Mouse (Mus musculus): ENCODE data around the gene 4931422A03Rik.
"Not testable (repeated sequence)": the region's sequence is repeated elsewhere in the genome, so short reads cannot be mapped to it uniquely, and the experiment has no call there.

4931422A03Rik gene

DNA sequence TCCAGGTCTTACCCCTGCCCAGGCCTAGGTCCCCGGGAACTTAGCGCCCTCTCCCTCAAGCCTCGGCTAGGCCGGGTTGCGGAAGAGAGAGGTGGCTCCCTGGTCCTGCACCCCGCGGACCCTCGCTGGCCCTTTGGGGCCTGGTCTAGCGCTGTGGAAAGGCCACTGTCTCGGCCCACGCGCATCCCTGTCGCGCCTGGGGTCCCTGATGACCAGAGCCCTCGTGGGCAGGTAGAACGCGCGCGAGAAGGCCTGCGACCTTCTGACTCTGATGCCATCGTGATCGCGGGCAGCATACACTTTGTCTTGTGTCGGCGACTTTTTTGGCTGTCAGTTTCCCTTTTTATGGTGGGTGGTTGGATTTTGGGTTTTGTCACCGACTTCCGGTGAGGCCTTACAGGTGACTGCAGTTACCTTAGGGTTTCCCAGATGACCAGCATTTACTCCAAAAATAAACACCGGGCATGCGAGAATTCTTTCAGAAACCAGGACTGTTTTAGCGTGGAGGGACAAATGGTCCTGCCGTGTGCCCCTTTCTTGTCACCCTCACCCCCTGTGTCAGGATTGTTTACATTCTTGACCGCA, at the start of gene 4931422A03Rik:
Gene 4931422A03Rik, minus strand, starts transcription at position 223 of the 585 bp plus-strand sequence.
- peak; percentile 34 for ATAC-seq (ENCODE audit: low TSS enrichment)

DNA sequence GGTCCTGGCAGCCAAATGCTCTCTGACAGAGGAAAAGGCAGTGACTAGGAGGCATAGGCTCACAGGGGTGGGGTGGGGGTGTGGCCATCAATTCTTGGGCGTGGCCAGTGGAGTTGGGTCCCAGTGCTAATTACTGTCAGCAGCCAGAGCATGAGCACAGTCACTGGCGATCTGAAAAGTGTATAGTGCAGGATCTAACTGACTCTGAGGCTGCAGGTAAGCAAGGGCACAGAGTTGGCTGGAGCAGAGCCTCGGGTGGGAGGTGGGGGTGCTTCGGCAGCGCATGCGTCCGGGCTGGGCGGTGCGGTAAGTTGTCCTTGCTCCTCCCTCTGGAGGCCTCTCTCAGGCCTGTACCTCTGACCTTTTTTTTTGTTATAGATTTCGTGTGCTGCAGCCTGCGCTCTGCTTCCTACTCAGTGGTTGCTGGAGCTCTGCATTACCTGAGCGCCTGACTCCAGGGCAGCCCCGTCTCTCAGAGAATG, 41.6 kb upstream of the 4931422A03Rik start, which contains the start of gene Cd59b:
Gene Cd59b, plus strand, starts transcription at position 146 of the 482 bp plus-strand sequence.
- ATAC-seq (ENCODE audit: low TSS enrichment) = peak; percentile 76

DNA sequence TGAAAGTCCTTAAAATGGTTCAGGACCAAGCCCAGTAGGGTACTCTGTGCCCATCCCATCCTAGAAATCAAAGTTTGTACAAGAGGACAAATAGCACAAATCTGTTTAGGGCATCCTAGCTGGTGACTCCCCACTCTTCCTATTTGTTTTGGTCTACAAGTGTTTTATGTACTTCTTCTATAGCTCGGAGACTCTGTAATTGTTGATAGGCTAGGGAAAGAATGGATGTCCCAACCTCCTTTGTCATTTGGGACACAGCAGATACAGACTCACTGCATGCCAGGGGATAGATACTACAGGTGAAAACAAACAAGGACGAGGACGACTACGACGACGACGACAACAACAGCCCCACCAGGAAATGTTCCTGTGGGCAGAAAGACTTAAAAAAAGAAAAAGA, 40.3 kb upstream of the 4931422A03Rik start, which contains the start of gene Gm10799:
Gene Gm10799, minus strand, starts transcription at position 101 of the 400 bp plus-strand sequence.
- ATAC-seq (ENCODE audit: low TSS enrichment) = not testable (repeated sequence)

DNA sequence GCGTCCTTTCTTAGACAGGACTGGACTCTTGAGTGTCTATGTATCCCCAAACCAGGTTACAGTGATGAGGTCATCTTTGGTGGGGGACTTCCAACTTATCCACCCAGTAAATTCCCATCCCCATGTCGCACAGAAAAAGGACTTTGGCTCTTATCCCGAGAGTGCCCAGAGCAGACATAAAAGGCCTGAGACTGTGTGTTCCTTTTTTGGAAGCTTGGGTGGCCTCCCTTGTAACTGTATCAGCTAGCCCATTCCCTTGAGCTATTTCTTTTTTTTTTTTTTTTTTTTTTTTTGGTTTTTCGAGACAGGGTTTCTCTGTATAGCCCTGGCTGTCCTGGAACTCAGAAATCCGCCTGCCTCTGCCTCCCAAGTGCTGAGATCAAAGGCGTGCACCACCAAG, 37.4 kb upstream of the 4931422A03Rik start, which contains the start of gene Gm10912:
Gene Gm10912, plus strand, starts transcription at position 301 of the 400 bp plus-strand sequence.
- ATAC-seq (ENCODE audit: low TSS enrichment) = not testable (repeated sequence)

DNA sequence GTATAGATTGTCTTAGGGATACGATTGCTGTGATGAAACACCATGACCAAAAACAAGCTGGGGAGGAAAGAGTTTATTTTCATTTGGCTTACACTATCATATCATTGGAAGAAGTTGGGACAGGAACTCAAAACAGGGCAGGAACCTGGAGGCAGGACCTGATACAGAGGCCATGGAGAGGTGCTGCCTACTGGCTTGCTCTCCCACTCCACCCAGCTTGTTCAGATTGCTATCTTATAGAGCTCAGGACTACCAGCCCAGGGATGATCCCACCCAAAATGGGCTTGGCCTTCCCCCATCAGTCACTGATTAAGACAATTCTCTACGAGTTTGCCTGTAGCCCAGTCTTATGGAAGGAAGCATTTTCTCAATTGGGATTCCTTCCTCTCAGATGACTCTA, 36.0 kb upstream of the 4931422A03Rik start:
- no peak for ATAC-seq (ENCODE audit: low TSS enrichment)

DNA sequence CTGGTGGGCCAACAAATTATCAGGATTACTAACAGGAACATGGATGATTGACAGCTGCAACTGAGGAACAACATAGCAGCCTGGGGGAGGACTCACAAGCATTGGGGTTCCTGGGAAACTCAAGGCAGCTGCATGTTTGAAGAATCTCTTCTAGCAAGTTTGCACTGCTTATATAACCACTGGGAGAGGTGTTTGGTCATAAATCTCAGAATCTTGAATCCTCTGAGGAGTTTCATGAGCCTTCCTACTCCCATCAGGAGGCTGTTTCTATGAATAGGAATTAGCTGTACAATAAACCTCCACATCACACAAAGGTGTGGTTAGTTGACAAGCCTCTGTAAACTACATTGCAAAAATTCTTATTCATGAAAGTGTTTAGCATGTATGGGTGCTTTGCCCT, 34.5 kb upstream of the 4931422A03Rik start:
- ATAC-seq (ENCODE audit: low TSS enrichment) = peak; percentile 60

DNA sequence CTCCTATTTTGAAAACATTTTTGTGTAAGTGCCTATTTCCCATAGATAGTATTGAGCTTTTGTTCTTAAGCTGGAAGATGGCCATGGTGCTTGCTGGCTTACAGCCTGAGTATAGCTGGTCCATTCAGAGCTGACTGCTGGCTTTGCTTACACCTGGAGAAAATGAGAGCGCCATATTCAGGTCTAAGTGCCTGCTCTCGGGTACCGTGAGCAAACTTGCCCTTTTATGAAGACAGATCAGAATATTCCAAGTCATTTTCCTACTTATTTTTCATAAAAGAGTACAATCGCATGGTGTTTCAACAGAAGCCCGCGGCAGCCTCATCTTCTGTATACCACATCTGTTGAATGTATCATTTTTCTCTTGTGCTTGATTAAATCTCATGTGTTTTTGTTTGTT, 32.8 kb upstream of the 4931422A03Rik start:
- no peak for ATAC-seq (ENCODE audit: low TSS enrichment)

DNA sequence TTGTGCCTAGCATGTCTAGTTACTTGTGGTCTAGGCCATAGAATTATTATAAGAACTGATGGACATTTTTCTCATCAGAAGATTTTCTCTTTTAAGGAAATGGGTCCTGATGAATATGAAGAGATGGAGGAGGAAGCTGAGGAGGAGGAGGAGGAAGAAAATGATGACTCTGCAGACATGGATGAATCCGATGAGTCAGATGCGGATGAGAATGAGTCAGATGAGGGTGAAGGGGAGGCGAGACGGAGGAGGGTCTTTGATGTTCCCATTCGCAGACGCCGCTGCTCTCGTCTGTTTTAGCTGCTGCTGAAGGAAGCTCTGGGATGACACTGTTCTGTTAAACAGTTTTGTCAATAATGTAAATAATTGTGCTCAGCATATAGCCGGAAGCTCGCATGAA, 31.6 kb upstream of the 4931422A03Rik start:
- peak; percentile 55 for ATAC-seq (ENCODE audit: low TSS enrichment)

DNA sequence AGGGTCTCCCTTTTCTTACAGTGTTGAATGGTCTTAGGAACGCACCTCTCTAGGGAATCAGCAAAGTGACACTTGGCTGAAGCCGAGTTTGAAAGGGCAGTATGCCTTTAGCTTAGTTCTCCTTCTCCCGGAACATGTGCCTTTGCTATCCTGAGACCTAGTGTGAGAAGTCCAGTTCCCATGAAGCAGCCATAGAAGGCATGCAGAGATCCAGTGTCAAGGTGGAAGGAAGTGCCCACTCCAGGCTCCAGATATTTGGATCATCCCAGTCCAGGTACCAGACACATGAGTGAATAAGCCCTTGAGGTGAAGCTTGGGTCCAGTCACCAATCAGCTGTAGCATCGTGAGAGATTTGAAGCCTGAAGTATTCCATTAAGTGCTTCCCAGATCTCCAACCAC, 30.8 kb upstream of the 4931422A03Rik start:
- ATAC-seq (ENCODE audit: low TSS enrichment) = no peak

DNA sequence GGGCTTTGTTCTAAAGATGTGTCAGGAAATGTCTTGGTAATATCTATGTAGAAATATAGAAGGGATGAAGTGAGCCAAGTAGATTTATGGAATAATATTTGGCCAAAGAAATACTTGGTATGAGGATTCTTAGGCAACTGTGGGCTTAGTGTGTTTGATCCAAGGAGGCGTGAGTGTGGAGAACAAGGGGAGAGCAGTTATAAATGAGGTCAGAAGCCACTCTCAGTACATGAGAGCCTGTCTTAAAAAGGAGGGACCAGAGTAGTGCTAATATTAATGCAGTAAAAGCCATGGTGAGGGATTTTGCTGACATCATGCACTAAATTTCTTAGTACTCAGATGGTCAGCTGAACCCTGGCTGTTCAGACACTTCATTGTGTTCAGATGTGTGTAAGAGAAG, 30.2 kb upstream of the 4931422A03Rik start:
- ATAC-seq (ENCODE audit: low TSS enrichment) = no peak

DNA sequence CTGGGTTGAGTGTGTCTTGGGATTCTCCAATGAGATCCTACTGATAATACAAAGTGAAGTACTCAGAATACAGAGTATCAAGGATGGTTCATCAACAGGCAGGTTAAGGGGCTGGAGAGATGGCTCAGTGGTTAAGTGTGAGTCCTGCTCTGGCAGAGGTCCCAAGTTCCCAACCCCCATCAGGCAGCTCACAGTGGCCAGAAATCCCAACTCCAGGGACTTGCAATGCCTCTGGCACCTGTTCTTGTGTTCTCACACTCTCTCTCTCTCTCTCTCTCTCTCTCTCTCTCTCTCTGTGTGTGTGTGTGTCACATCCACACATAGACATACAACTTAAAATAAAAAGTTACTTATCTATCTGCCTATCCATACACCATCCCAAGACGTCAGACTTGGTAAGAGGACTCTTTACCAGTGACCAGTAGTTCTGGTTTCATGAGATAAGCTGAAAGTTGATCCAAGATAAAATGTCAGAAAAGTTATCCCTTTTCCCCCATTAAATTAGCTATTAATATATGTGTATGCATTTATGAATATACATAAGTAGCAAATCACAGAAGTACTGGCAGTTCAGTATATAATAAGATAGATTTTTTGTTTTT, 16.4 kb upstream of the 4931422A03Rik start:
- ATAC-seq (ENCODE audit: low TSS enrichment) = no peak

DNA sequence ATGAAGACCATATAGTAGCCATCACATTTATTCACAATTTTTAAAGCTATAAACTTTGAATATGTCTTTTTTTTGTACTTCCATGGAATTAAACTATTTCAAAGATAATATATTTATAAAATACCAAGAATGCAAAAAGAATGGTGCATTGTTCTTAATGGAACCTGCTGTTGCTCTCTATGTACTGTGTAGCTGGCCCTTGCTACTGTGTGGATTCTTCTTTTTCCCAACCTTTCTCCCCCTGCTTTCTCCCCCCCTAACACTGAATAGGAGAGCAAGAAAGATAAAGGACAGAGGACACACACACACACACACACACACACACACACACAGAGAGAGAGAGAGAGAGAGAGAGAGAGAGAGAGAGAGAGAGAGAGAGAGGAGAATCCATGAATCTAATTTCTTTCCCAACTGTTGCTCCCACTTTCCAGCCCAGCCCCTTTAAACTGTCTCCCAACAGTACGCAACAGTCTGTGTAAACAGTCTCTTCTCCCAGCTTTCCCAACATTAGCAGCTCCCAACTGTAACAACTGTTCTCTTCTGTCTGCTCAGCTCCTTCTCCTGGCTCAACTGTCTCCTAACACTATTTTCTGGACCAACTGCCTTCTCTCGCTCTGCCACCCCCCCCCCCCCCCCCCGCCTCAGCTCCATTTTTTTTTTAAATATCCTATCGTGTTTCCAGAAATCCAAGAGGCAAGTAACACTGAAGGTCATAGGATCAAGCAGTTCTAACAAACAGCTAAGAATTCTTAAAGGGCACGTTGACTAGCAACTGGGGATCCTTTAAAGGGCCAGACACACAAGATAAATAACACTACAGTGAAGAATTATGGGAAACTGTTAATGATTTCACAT, 15.7 kb upstream of the 4931422A03Rik start:
- no peak for ATAC-seq (ENCODE audit: low TSS enrichment)

DNA sequence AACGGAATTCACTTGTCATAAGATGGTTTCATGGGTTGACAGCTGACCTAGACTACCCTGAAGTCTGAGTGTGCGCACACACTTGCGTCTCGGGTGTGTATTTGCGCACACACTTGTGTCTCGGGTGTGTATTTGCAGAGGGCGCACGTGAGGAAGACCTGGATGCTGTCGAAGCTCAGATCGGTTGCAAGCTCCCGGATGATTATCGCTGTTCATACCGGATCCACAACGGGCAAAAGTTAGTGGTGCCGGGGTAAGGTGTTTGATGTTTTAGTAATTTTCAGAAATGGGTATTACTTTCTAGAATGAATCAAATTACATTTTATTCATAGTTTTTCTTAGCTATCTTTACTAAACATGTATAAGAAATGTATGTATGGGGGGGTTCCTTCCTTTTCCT, 14.6 kb upstream of the 4931422A03Rik start:
- ATAC-seq (ENCODE audit: low TSS enrichment) = no peak

DNA sequence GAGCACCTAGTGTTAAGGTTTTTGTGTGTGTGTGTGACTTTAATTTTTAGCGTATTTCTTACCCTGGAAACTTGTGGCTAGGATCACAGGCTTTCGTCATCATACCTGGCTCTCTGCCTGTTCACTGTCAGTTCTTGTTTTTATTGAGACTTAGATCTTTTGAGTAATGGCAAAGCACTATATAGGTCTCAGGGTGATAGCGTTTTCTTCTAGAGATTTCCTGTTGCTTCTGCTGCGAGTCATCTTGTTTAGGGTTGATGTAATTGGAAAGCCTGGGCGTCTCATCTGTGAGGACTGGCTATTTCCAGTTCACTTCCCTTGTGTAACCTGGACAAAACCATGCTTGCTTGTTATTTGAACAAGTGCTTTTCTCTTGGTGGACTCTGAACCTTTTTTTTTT, 13.5 kb upstream of the 4931422A03Rik start:
- 0 out of 2 replicates have a peak, but pooled peaks have one; percentile 13 for ATAC-seq (ENCODE audit: low TSS enrichment)

DNA sequence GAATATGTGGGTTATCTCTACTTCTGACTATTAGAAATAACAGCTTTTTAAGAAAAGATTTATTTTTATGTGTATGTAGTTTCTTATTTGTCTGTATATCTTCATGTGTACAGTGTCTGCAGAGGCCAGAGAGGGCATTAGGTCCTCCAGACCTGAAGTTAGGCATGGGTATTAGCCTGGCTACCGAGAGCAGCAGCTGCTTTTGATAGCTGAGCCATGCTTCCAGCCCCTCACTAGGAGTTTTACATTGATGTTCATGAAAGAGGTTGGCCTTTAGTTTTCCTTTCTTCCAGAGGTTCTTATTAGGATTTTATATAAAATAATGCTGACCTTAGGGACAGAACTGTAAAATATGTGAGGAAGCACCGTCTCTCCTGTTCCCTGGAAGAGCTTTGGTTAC, 10.1 kb upstream of the 4931422A03Rik start:
- ATAC-seq (ENCODE audit: low TSS enrichment) = no peak

DNA sequence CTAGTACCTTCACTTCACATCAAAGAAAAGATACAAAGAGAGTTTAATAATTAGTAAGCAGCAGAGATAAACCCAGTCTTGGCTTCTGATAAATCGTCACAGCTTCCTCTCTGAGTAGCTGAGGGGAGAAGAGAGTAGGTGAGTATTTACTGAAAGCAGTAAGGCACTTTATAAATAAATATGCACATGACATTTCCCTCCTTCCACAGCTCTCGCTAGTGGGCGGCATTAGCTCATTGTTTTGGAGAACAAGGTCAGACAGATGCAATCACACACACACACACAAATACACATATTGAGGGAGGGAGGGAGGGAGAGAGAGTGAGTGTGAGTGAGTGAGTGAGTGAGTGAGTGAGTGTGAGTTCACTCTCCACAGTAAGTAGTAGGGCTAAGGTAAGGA, 8.2 kb upstream of the 4931422A03Rik start:
- ATAC-seq (ENCODE audit: low TSS enrichment) = no peak

DNA sequence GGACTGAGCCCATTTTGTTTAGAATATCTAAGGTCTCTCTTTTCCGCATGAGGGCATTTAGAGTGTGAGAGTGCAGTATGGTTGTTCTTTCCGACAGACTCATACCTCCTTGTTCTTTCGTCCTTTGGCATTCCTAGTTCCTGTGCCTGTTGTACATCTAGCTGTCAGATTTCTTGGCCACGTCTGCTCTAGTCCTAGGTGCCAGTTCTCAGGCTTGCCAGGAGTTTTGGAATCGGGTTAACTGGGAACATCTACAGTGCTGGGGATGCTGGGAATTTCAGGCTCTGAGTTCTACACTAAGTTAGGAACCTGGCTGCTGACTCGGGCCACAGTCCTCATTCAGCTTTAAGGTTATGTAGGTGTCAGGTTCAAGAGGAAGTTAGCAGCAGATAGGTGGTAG, 7.4 kb upstream of the 4931422A03Rik start:
- peak; percentile 20; the same call in 1 of the 2 replicates for ATAC-seq (ENCODE audit: low TSS enrichment)

DNA sequence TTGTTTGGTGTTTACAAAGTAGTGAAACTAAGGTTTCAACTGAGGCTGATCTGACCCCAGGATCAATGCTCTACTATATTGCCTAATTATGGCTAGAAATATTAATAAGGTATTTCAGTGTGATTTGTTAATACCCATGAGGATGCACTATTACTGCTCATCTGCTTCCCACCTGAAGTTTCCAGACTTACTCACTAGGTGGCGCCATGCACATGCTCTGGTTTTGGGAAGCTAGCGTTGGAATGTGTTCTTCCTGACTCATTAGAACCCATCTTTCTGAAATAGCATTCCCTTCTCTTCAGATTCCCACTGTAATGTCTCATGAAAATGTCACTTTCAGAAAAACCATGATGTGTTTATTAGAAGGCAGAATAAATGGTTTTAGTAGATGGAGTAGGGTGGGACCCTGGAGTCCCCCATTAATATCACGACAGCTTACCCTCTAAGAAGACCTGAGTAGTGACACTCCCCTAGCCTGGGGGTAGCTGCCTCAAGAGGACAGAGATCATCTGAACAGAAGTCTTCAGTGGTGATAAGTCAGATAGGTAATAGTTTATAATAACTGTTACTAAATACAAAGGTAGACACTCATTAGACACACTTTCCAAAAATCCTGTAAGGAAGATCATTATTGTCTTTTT, 6.8 kb upstream of the 4931422A03Rik start:
- ATAC-seq (ENCODE audit: low TSS enrichment) = peak; percentile 84

DNA sequence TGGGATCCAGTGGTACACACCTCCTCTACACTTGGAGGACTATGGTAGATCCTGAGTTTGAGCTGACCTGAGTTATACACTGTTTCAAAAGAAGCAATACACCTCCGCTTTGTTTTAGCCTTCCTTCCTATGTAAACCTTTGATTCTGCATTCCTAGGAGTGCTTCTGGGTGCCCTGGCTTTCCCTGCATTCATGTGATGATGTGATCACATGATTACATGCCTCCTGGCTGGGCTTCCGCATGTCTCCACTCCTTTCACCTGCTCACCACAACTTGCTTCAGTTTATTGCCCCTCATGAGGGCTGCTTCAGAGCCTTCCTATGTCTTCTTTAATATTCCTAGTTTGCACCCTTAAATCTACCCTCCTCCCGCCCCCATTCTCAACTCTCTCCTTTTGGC, 3.9 kb upstream of the 4931422A03Rik start:
- ATAC-seq (ENCODE audit: low TSS enrichment) = no peak

DNA sequence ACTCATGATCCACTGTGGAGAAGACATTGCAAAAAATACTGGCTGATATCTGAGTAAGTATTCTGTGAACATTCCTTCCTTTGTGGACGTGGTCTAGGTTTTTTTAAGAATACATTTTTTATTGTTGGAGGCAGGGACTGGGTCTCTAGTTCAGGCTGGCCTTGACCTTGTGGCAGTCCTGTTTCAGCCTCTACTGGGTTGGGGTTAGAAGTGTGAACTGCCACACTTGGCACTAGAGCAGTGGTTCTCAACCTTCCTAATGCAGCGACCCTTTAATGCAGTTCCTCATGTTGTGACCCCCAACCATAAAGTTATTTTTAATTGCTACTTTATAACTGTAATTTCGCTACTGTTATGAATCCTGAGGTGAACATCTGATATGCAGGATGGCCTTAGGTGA, 2.2 kb upstream of the 4931422A03Rik start:
- no peak for ATAC-seq (ENCODE audit: low TSS enrichment)

DNA sequence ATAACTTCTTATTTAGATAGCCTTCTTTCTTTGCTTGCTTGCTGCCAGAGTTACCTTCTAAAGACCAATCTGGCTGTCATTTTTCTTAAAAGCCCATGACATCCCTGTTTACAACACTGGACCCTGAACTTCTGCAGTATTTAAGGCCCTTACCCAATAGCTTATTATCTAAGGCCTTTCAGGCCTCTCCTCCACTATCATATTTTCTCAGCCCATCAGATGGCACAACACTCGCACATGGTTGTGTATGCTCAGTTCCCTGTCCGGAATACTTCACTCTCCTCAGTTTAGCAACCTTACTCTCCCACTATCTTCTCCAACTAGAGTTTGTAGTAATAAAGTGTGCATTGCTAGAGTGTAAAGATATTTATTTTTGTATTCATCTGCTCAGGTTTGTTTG, 913 bp upstream of the 4931422A03Rik start:
- no peak for ATAC-seq (ENCODE audit: low TSS enrichment)

Data from frontal cortex, adult (tissue).